8 mouse cellular contexts compared by ENCODE assay signal in the genomic region with DNA sequence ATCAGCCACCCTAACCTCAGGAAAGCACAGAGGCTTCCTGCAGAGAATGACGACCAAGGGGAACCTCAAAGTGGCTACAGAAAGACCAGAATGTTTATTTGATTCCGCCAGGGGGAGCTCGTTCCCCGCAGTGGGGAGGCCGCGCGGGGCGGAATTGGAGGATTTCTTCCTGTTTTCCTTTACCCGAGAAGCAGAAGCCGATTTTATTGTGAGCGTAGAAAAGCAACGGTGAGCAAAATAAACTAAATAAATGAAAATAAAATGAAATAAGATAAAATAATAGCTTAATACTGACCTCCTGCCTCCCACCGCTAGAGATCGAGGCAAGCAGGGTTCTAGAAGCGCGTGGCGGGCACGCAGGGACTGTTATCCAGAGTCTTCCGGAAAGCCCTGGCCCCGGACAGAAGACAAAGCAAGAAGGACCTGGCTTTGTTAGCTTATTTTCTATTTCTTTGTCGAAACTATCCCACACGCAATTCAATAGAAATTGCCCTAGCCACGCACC. TPM values are rescaled to one million over a fixed set of nuclear protein-coding genes. Genes with fewer than 3 reads are reported as not detected.
DNase-seq lines count a peak whose midpoint lies in the region; ATAC-seq and TF ChIP-seq lines count a peak whose summit lies in the region.

No protein-coding gene starts in this region.

- H3K27ac ChIP-seq in hindbrain, postnatal 0 days: peak overlapping the region; percentile 91
- peak overlapping the region; percentile 90 for H3K27ac ChIP-seq in left cerebral cortex, adult 2 months

- peaks cover 4% of the 10 kb centered on the region; the same call in 1 of the 2 replicates for H3K27me3 ChIP-seq in hindbrain, postnatal 0 days (ENCODE audit: insufficient read depth, low read length)

- H3K4me3 ChIP-seq in hindbrain, postnatal 0 days (ENCODE audit: low read length): peak overlapping the region; percentile 77
- peak overlapping the region; percentile 74 for H3K4me3 ChIP-seq in left cerebral cortex, adult 2 months

- H3K9me3 ChIP-seq in hindbrain, postnatal 0 days (ENCODE audit: low read length): no peaks in the 10 kb centered on the region

- peak; percentile 87 for DNase-seq in T-cell, adult 2 months (ENCODE audit: low spot score)
- peak; percentile 81 to 90 for DNase-seq in cerebellum, postnatal 4 days (ENCODE audit: low spot score in 2 of 2)
- DNase-seq in gastrocnemius, adult 18-20 months (ENCODE audit: low spot score): peak; percentile 91
- peak; percentile 94 for DNase-seq in hindbrain, postnatal 0 days (ENCODE audit: low spot score)
- peak; percentile 89 to 93 for DNase-seq in left cerebral cortex, adult 2 months (ENCODE audit: extremely low spot score in 1 of 2, low spot score in 2 of 2)
- DNase-seq in right cerebral cortex, adult 2 months (ENCODE audit: low spot score in 2 of 2): peak; percentile 90 to 93
- peak; percentile 89 for DNase-seq in urinary bladder, postnatal 14 days (ENCODE audit: low spot score)

- under 1% methylated on average over 23 of the region's 23 CpGs for WGBS in hindbrain, postnatal 0 days

- peak; percentile 90 for TF ChIP-seq CTCF in hindbrain, postnatal 0 days (IDR thresholded peaks at IDR 0.05; ENCODE audit: low read depth)
- peak; percentile 87 for TF ChIP-seq CTCF in left cerebral cortex, adult 2 months (IDR thresholded peaks at IDR 0.05)

- H3K9ac ChIP-seq in hindbrain, postnatal 0 days (replicated peaks; ENCODE audit: low read length): peak overlapping the region; percentile 74

- no peaks in the 10 kb centered on the region for H3K4me1 ChIP-seq in hindbrain, postnatal 0 days (ENCODE audit: insufficient read depth, low read length)

- H3K4me2 ChIP-seq in hindbrain, postnatal 0 days (ENCODE audit: low read depth, low read length): peak overlapping the region; percentile 53

- ATAC-seq in hindbrain, postnatal 0 days: peak; percentile 88
- peak; percentile 93 for ATAC-seq in megakaryocyte, adult 5-6 weeks (ENCODE audit: poor library complexity, severe bottlenecking)

- intact Hi-C loops in left cerebral cortex, adult 2 months (cut with DNase I): loop anchor here (1.0 to 2.0 kb wide), 3 partner anchors 21 to 54 kb away; no protein-coding TSS in a partner anchor

- no peaks in the 10 kb centered on the region for H3K36me3 ChIP-seq in hindbrain, postnatal 0 days (ENCODE audit: insufficient read depth, low read length)

RNA-seq across cellular contexts. Expression of gene Pom121l2, which starts 6.7 kb away (rescaled TPM):
- total RNA-seq in gastrocnemius, adult 18-20 months (2021): not detected
- not detected in 2 replicates for total RNA-seq in hindbrain, postnatal 0 days (2014; rRNA removed)
- polyA plus RNA-seq in hindbrain, postnatal 0 days (2015; fragmentation: Nextera tagmentation; extraction: Ambion mirVana): not detected in 2 replicates
- not detected for total RNA-seq in left cerebral cortex, adult 2 months (2021)
- total RNA-seq in megakaryocyte, adult 5-6 weeks (2015): not detected in 2 replicates
- not detected in 2 replicates for total RNA-seq in megakaryocyte, adult 5-6 weeks (2017)

RNA-seq across cellular contexts. Expression of gene Zfp184, which starts 29.4 kb away (rescaled TPM):
- total RNA-seq in gastrocnemius, adult 18-20 months (2021): under 1 TPM; 0.48 to 0.69 TPM
- total RNA-seq in hindbrain, postnatal 0 days (2014; rRNA removed): 9.3 and 13.5 TPM in 2 replicates
- polyA plus RNA-seq in hindbrain, postnatal 0 days (2015; fragmentation: Nextera tagmentation; extraction: Ambion mirVana): 7.8 and 9.6 TPM in 2 replicates
- total RNA-seq in left cerebral cortex, adult 2 months (2021): 1 to 10 TPM; 3.8 to 3.9 TPM
- 0.23 and 0.36 TPM in 2 replicates for total RNA-seq in megakaryocyte, adult 5-6 weeks (2015)
- total RNA-seq in megakaryocyte, adult 5-6 weeks (2017): 0.65 TPM in 1 of 2 replicates, not detected in the other

RNA-seq across cellular contexts. Expression of gene Prss16, which starts 35.3 kb away (rescaled TPM):
- not detected for total RNA-seq in gastrocnemius, adult 18-20 months (2021)
- not detected in 2 replicates for total RNA-seq in hindbrain, postnatal 0 days (2014; rRNA removed)
- not detected in 2 replicates for polyA plus RNA-seq in hindbrain, postnatal 0 days (2015; fragmentation: Nextera tagmentation; extraction: Ambion mirVana)
- total RNA-seq in left cerebral cortex, adult 2 months (2021): 1 to 10 TPM in 1 of 2 experiments, under 1 TPM in 1; 0.57 to 1.1 TPM
- 3.7 and 4.3 TPM in 2 replicates for total RNA-seq in megakaryocyte, adult 5-6 weeks (2015)
- 2.8 and 5.2 TPM in 2 replicates for total RNA-seq in megakaryocyte, adult 5-6 weeks (2017)

Comparison
In these comparisons a context has a peak if more than half of its experiments do, and no peak if none do; other contexts are left out.
1. Peak in every context shown above with its lines: DNase-seq, ATAC-seq, H3K4me3 ChIP-seq and H3K27ac ChIP-seq.